Mouse (Mus musculus): ENCODE data around the gene Rps4x.

Gene Rps4x

GRCm38 (mm10) chrX:102188712-102189497, at the start of gene Rps4x:
Rps4x (minus strand) TSS chrX:102189394.
- peak; percentile 89 for DNase-seq (ENCODE audit: low read depth)

- DNase-seq (ENCODE audit: low read depth): peak; percentile 62
Measured at GRCm38 (mm10) chrX:102219126-102219525, 29.9 kb upstream of the Rps4x start.

- peak; percentile 43 for DNase-seq (ENCODE audit: low read depth)
Measured at GRCm38 (mm10) chrX:102215356-102215755, 26.2 kb upstream of the Rps4x start.

- no peak for DNase-seq (ENCODE audit: low read depth)
Measured at GRCm38 (mm10) chrX:102190840-102191239, 1.6 kb upstream of the Rps4x start.

GRCm38 (mm10) chrX:102189581-102189980, 387 bp upstream of the Rps4x start:
- DNase-seq (ENCODE audit: low read depth): no peak

GRCm38 (mm10) chrX:102187023-102187699, 2.0 kb downstream of the Rps4x start:
- no peak for DNase-seq (ENCODE audit: low read depth)

GRCm38 (mm10) chrX:102182575-102182974, 6.6 kb downstream of the Rps4x start:
- DNase-seq (ENCODE audit: low read depth): no peak

GRCm38 (mm10) chrX:102175538-102176287, 13.5 kb downstream of the Rps4x start:
- DNase-seq (ENCODE audit: low read depth): no peak

GRCm38 (mm10) chrX:102170900-102171299, 18.3 kb downstream of the Rps4x start:
- no peak for DNase-seq (ENCODE audit: low read depth)

GRCm38 (mm10) chrX:102170135-102170534, 19.1 kb downstream of the Rps4x start:
- no peak for DNase-seq (ENCODE audit: low read depth)

- DNase-seq (ENCODE audit: low read depth): peak; percentile 44
Measured at GRCm38 (mm10) chrX:102169724-102170123, 19.5 kb downstream of the Rps4x start.

GRCm38 (mm10) chrX:102166986-102167385, 22.2 kb downstream of the Rps4x start:
- DNase-seq (ENCODE audit: low read depth): peak; percentile 25

- DNase-seq (ENCODE audit: low read depth): no peak
Measured at GRCm38 (mm10) chrX:102166521-102166920, 22.7 kb downstream of the Rps4x start.

- DNase-seq (ENCODE audit: low read depth): peak; percentile 60
Measured at GRCm38 (mm10) chrX:102163529-102163928, 25.7 kb downstream of the Rps4x start.

GRCm38 (mm10) chrX:102163096-102163495, 26.1 kb downstream of the Rps4x start:
- peak; percentile 27 for DNase-seq (ENCODE audit: low read depth)

- no peak for DNase-seq (ENCODE audit: low read depth)
Measured at GRCm38 (mm10) chrX:102160528-102160927, 28.7 kb downstream of the Rps4x start.

GRCm38 (mm10) chrX:102159778-102160177, 29.4 kb downstream of the Rps4x start:
- peak; percentile 53 for DNase-seq (ENCODE audit: low read depth)

GRCm38 (mm10) chrX:102157423-102157791, 31.8 kb downstream of the Rps4x start:
- no peak for DNase-seq (ENCODE audit: low read depth)

GRCm38 (mm10) chrX:102156618-102157422, 32.4 kb downstream of the Rps4x start, which contains the start of gene Ercc6l:
Ercc6l (minus strand) TSS chrX:102157091.
- DNase-seq (ENCODE audit: low read depth): peak; percentile 97

- DNase-seq (ENCODE audit: low read depth): no peak
Measured at GRCm38 (mm10) chrX:102141157-102141556, 48.0 kb downstream of the Rps4x start.
